Mouse (Mus musculus) neural tube, embryonic 13.5 days (tissue): ENCODE data around the gene Rad54l. TPM values are rescaled to one million over a fixed set of nuclear protein-coding genes. Genes with fewer than 3 reads are reported as not detected.
A peak's percentile ranks its signal among the peaks of the same experiment; 100 is the strongest.

Experiments
- ATAC-seq: fragments of 200-750 bp; cut with Nextera tagmentation; 2 replicates; pipeline ENCODE4 v1.8.0; 2017; ENCODE audit warnings: low read depth, mild to moderate bottlenecking, moderate TSS enrichment, moderate library complexity
- H3K27ac ChIP-seq: fragments of 300-500 bp; sonication (generic); replicated peaks from 2 replicates; pipeline ENCODE4 v1.5.1; 2015; ENCODE audit warnings: moderate library complexity, mild to moderate bottlenecking, inconsistent platforms
- H3K27me3 ChIP-seq: fragments of 300-500 bp; sonication (generic); 2 replicates; pipeline ENCODE4 v1.6.1; 2015; ENCODE audit warnings: mild to moderate bottlenecking, inconsistent platforms
- H3K36me3 ChIP-seq: fragments of 300-500 bp; sonication (generic); 2 replicates; pipeline ENCODE4 v1.6.1; 2015; ENCODE audit warnings: mild to moderate bottlenecking, inconsistent platforms
- H3K4me1 ChIP-seq: fragments of 300-500 bp; sonication (generic); replicated peaks from 2 replicates; pipeline ENCODE4 v1.6.1; 2015; ENCODE audit warnings: inconsistent platforms
- H3K4me2 ChIP-seq: fragments of 300-500 bp; sonication (generic); 2 replicates; pipeline ENCODE4 v1.6.1; 2015; ENCODE audit warnings: inconsistent platforms, mild to moderate bottlenecking, moderate library complexity
- H3K4me3 ChIP-seq: fragments of 300-500 bp; sonication (generic); 2 replicates; pipeline ENCODE4 v1.5.1; 2015; ENCODE audit warnings: mild to moderate bottlenecking, inconsistent platforms
- H3K9ac ChIP-seq: fragments of 300-500 bp; sonication (generic); 2 replicates; pipeline ENCODE4 v1.6.1; 2015; ENCODE audit warnings: moderate library complexity, mild to moderate bottlenecking, inconsistent platforms
- H3K9me3 ChIP-seq: fragments of 300-500 bp; sonication (generic); 2 replicates; pipeline ENCODE4 v1.6.1; 2016; ENCODE audit warnings: inconsistent platforms
- WGBS: fragments of 180-500 bp; shearing (Covaris S2); methylation state at CpG from one replicate; pipeline ENCODE4 v1.1.7; 2015; 5-methylcytosine and 5-hydroxymethylcytosine counted together
- polyA plus RNA-seq: library from polyadenylated mRNA; unstranded; fragments of >200 nt; fragmentation: Nextera tagmentation; extraction: Ambion mirVana; gene quantifications from 2 replicates; pipeline ENCODE4 v1.2.1, GENCODE M21; 2015

The Rad54l gene
- polyA plus RNA-seq, 1 experiment from 2014 or later: 7.7 TPM

- WGBS: under 1% methylated on average over 35 of the region's 35 CpGs
- Histone ChIP-seq H3K9me3 (no peaks in the 10 kb centered on the region), H3K4me2 (peak within 1 kb of the TSS; percentile 73), H3K27me3 (no peaks in the 10 kb centered on the region), H3K9ac (peak within 1 kb of the TSS; percentile 68), H3K4me3 (peak within 1 kb of the TSS; percentile 54), H3K36me3 (no peaks in the 10 kb centered on the region; the same call in 1 of the 2 replicates), H3K4me1 (peaks cover 19% of the 10 kb centered on the region), H3K27ac (peak within 1 kb of the TSS; percentile 90)
- peak; percentile 95 for ATAC-seq
Measured at GRCm38 (mm10) chr4:116053399-116053961, 70.0 kb downstream of the Rad54l start, which contains the start of gene Nsun4. TSS of gene Nsun4 (minus strand) at chr4:116053876.

- peaks cover 7% of the 10 kb centered on the region; the same call in 1 of the 2 replicates for H3K36me3 ChIP-seq
Measured at GRCm38 (mm10) chr4:116052526-116053293, 70.8 kb downstream of the Rad54l start.

GRCm38 (mm10) chr4:116049211-116049610 is 74.3 kb downstream of the Rad54l start:
- Histone ChIP-seq H3K27ac (no peak overlapping the region), H3K4me3 (no peak overlapping the region), H3K9me3 (no peaks in the 10 kb centered on the region), H3K36me3 (peaks cover 12% of the 10 kb centered on the region; the same call in 1 of the 2 replicates), H3K4me1 (peaks cover 15% of the 10 kb centered on the region), H3K4me2 (no peak overlapping the region), H3K9ac (no peak overlapping the region), H3K27me3 (no peaks in the 10 kb centered on the region)
- no peak for ATAC-seq
- 89% methylated on average over 3 of the region's 3 CpGs for WGBS

More at GRCm38 (mm10) chr4:116052526-116053293, 70.8 kb downstream of the Rad54l start:
- H3K4me1 ChIP-seq: peaks cover 19% of the 10 kb centered on the region
- peak overlapping the region; percentile 54 for H3K4me3 ChIP-seq
- peak overlapping the region; percentile 90 for H3K27ac ChIP-seq
- 7% methylated on average over 20 of the region's 22 CpGs for WGBS
- peak; percentile 52; the same call in 1 of the 2 replicates for ATAC-seq
- peak overlapping the region; percentile 73 for H3K4me2 ChIP-seq
- H3K9ac ChIP-seq: peak overlapping the region; percentile 68
- H3K27me3 ChIP-seq: no peaks in the 10 kb centered on the region
- no peaks in the 10 kb centered on the region for H3K9me3 ChIP-seq

- WGBS: 84% methylated on average over 7 of the region's 7 CpGs
- no peaks in the 10 kb centered on the region for H3K27me3 ChIP-seq
- ATAC-seq: no peak
- no peaks in the 10 kb centered on the region for H3K9me3 ChIP-seq
- H3K9ac ChIP-seq: no peak overlapping the region
- peaks cover 17% of the 10 kb centered on the region; the same call in 1 of the 2 replicates for H3K36me3 ChIP-seq
- no peak overlapping the region for H3K27ac ChIP-seq
- H3K4me2 ChIP-seq: no peak overlapping the region
- no peak overlapping the region for H3K4me3 ChIP-seq
- H3K4me1 ChIP-seq: peaks cover 12% of the 10 kb centered on the region
Measured at GRCm38 (mm10) chr4:116048130-116048920, 75.2 kb downstream of the Rad54l start.

- Histone ChIP-seq H3K4me1 (peaks cover 7% of the 10 kb centered on the region; the same call in 1 of the 2 replicates), H3K9ac (no peak overlapping the region), H3K36me3 (peaks cover 18% of the 10 kb centered on the region), H3K9me3 (no peaks in the 10 kb centered on the region), H3K27ac (no peak overlapping the region), H3K4me3 (no peak overlapping the region), H3K4me2 (no peak overlapping the region), H3K27me3 (no peaks in the 10 kb centered on the region)
- no peak for ATAC-seq
- 95% methylated on average over 1 of the region's 1 CpGs for WGBS
Measured at GRCm38 (mm10) chr4:116047681-116048080, 75.8 kb downstream of the Rad54l start.

GRCm38 (mm10) chr4:116046604-116047003 is 76.9 kb downstream of the Rad54l start:
- no peaks in the 10 kb centered on the region for H3K9me3 ChIP-seq
- no peak overlapping the region for H3K27ac ChIP-seq
- H3K9ac ChIP-seq: no peak overlapping the region
- 92% methylated on average over 2 of the region's 2 CpGs for WGBS
- peaks cover 25% of the 10 kb centered on the region for H3K36me3 ChIP-seq
- ATAC-seq: no peak
- H3K4me3 ChIP-seq: no peak overlapping the region
- no peaks in the 10 kb centered on the region for H3K27me3 ChIP-seq
- H3K4me2 ChIP-seq: no peak overlapping the region
- no peaks in the 10 kb centered on the region for H3K4me1 ChIP-seq

Other genes starting within 250 kb of the Rad54l start
- gene Kncn, start 239.3 kb downstream of the Rad54l start, polyA plus RNA-seq: 0.30 and 0.42 TPM in 2 replicates
- gene 6430628N08Rik, start 233.0 kb downstream of the Rad54l start, polyA plus RNA-seq: 1.2 and 4.1 TPM in 2 replicates
- gene Dmbx1, start 183.8 kb downstream of the Rad54l start, polyA plus RNA-seq: 1.6 and 2.0 TPM in 2 replicates
- gene Faah, start 105.8 kb downstream of the Rad54l start, polyA plus RNA-seq: 10.7 and 10.8 TPM in 2 replicates
- 13.7 and 17.2 TPM in 2 replicates for gene Nsun4, start 69.8 kb downstream of the Rad54l start, polyA plus RNA-seq
- 484 and 500 TPM in 2 replicates for gene Uqcrh, start 48.6 kb downstream of the Rad54l start, polyA plus RNA-seq
- 70.9 and 72.9 TPM in 2 replicates for gene Lrrc41, start 48.4 kb downstream of the Rad54l start, polyA plus RNA-seq
- gene Pomgnt1, start 150 bp upstream of the Rad54l start, polyA plus RNA-seq: 58.9 and 59.9 TPM in 2 replicates
- 1.7 and 2.0 TPM in 2 replicates for gene Lurap1, start 27.6 kb upstream of the Rad54l start, polyA plus RNA-seq
- not detected in 2 replicates for gene Tspan1, start 43.9 kb upstream of the Rad54l start, polyA plus RNA-seq
- not detected in 2 replicates for gene 1700042G07Rik, start 49.7 kb upstream of the Rad54l start, polyA plus RNA-seq
- gene Gm49337, start 49.7 kb upstream of the Rad54l start, polyA plus RNA-seq: not detected in 2 replicates
- gene Pik3r3, start 97.9 kb upstream of the Rad54l start, polyA plus RNA-seq: 72.3 and 78.9 TPM in 2 replicates